8 mouse cellular contexts compared by ENCODE assay signal in the genomic region with DNA sequence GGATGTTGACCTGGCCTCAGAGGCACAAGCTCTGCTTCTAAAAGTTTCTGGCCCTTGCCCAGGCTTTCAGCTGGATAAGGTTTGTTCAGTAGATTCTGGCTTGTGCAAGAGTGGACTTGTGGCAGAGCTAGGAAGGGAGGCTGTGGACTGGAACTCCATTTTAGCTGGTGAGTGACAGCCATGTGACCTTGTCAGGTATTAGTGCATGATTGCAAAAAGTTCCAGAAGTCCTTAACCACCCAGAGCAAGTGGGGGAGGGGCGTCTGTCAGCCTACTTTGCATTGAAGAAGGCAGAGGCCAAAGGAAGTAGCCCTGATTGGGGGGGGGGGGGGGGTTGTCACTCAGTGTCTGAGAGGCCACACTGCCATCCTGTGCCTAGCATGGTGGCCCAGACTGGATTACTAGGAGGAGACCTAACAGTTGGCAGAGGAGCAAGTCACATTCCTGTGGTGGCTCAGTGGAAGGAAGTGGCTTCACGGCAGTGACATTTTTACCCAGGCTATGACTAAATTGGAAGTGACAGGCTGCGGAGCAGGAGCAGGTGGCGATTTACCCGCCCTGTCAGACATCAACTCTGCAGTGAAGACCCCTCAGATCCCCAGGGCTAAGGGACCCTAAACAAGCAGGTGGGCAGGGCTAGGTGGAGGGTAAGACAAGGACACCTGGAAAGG. TPM values are rescaled to one million over a fixed set of nuclear protein-coding genes. Genes with fewer than 3 reads are reported as not detected.
DNase-seq lines count a peak whose midpoint lies in the region; ATAC-seq and TF ChIP-seq lines count a peak whose summit lies in the region.

No protein-coding gene starts in this region.

- H3K9ac ChIP-seq in heart, postnatal 0 days (replicated peaks; ENCODE audit: low read depth, low read length) = no peak overlapping the region
- H3K9ac ChIP-seq in CH12.LX (ENCODE audit: insufficient read depth, low read depth) = no peak overlapping the region
- no peak overlapping the region for H3K9ac ChIP-seq in kidney, embryonic 15.5 days
- H3K9ac ChIP-seq in hindbrain, embryonic 11.5 days (ENCODE audit: low read depth, low read length) = no peak overlapping the region

- no peaks in the 10 kb centered on the region for H3K36me3 ChIP-seq in heart, postnatal 0 days (replicated peaks; ENCODE audit: control insufficient read depth, insufficient read depth, low read length)
- no peaks in the 10 kb centered on the region for H3K36me3 ChIP-seq in CH12.LX (replicated peaks in 1 of 2; ENCODE audit: control insufficient read depth in 1 of 2, insufficient read depth in 1 of 2, low read length in 1 of 2)
- H3K36me3 ChIP-seq in kidney, embryonic 15.5 days = no peaks in the 10 kb centered on the region
- H3K36me3 ChIP-seq in myocyte (ENCODE audit: control insufficient read depth, insufficient read depth) = no peaks in the 10 kb centered on the region
- H3K36me3 ChIP-seq in hindbrain, embryonic 11.5 days (ENCODE audit: control insufficient read depth, insufficient read depth, low read length) = no peaks in the 10 kb centered on the region

- no peak for TF ChIP-seq RAD21 in CH12.LX (IDR thresholded peaks at IDR 0.05; ENCODE audit: low read depth, low read length)

- TF ChIP-seq EP300 in heart, postnatal 0 days (IDR thresholded peaks at IDR 0.05; ENCODE audit: low read depth) = no peak
- no peak for TF ChIP-seq EP300 in CH12.LX (IDR thresholded peaks at IDR 0.05; ENCODE audit: low read length)

- no peak overlapping the region for H3K4me2 ChIP-seq in heart, postnatal 0 days (ENCODE audit: low read depth, low read length)
- no peak overlapping the region for H3K4me2 ChIP-seq in CH12.LX (ENCODE audit: insufficient read depth, low read depth, poor library complexity, severe bottlenecking)
- H3K4me2 ChIP-seq in kidney, embryonic 15.5 days = no peak overlapping the region
- H3K4me2 ChIP-seq in myocyte (ENCODE audit: low read depth) = no peak overlapping the region
- no peak overlapping the region for H3K4me2 ChIP-seq in hindbrain, embryonic 11.5 days (replicated peaks; ENCODE audit: low read depth, low read length)

- H3ac ChIP-seq in myocyte (ENCODE audit: control insufficient read depth, insufficient read length) = no peak overlapping the region

- H3K27ac ChIP-seq in heart, postnatal 0 days (ENCODE audit: low read depth) = no peak overlapping the region
- H3K27ac ChIP-seq in CH12.LX (ENCODE audit: insufficient read depth, low read depth) = no peak overlapping the region
- peak overlapping the region; percentile 67 for H3K27ac ChIP-seq in kidney, embryonic 15.5 days
- no peak overlapping the region for H3K27ac ChIP-seq in hindbrain, embryonic 11.5 days (ENCODE audit: low read depth, low read length)

- ATAC-seq in heart, postnatal 0 days (ENCODE audit: insufficient read depth, low read depth) = peak; percentile 52
- no peak for ATAC-seq in kidney, embryonic 15.5 days (replicated peaks; ENCODE audit: low FRiP score)
- ATAC-seq in hindbrain, embryonic 11.5 days (ENCODE audit: low FRiP score) = no peak

- H3K4me1 ChIP-seq in heart, postnatal 0 days (ENCODE audit: control insufficient read depth, insufficient read depth) = peaks cover 11% of the 10 kb centered on the region
- H3K4me1 ChIP-seq in CH12.LX (ENCODE audit: control insufficient read depth in 1 of 2, insufficient read depth in 2 of 2) = peaks cover 5 to 11% of the 10 kb centered on the region in 2 experiments; a peak in 3 of 4 replicates
- peaks cover 33% of the 10 kb centered on the region for H3K4me1 ChIP-seq in kidney, embryonic 15.5 days
- 0 out of 2 replicates have a peak, but pooled peaks cover 3% of the 10 kb centered on the region for H3K4me1 ChIP-seq in hindbrain, embryonic 11.5 days (replicated peaks; ENCODE audit: control insufficient read depth, insufficient read depth, low read length)

- H3K9me3 ChIP-seq in heart, postnatal 0 days (replicated peaks; ENCODE audit: control insufficient read depth, low read length) = no peaks in the 10 kb centered on the region; the same call in 1 of the 2 replicates
- peaks cover 5% of the 10 kb centered on the region for H3K9me3 ChIP-seq in CH12.LX (replicated peaks; ENCODE audit: low read length)
- no peaks in the 10 kb centered on the region for H3K9me3 ChIP-seq in kidney, embryonic 15.5 days (replicated peaks)
- no peaks in the 10 kb centered on the region for H3K9me3 ChIP-seq in hindbrain, embryonic 11.5 days (ENCODE audit: control insufficient read depth, low read length)

- H3K79me2 ChIP-seq in CH12.LX (replicated peaks; ENCODE audit: control insufficient read depth, extremely low read depth, insufficient read depth, poor library complexity, severe bottlenecking) (no peaks in the 10 kb centered on the region), myocyte (ENCODE audit: control insufficient read depth, insufficient read depth) (no peaks in the 10 kb centered on the region)

- in situ Hi-C loops in CH12.LX (cut with MboI; ENCODE audit: low pct_ligation_motif_present, low pct_unique_long_range_greater_than_20kb, low sequenced_read_pairs) = no loop called here

- TF ChIP-seq CTCF in heart, postnatal 0 days (IDR thresholded peaks at IDR 0.05; ENCODE audit: low read depth) = no peak
- no peak for TF ChIP-seq CTCF in CH12.LX (conservative IDR thresholded peaks at IDR 0.05 in 1 of 2, IDR thresholded peaks at IDR 0.05 in 1 of 2; ENCODE audit: low read depth in 2 of 2, low read length in 2 of 2)

- H3K4me3 ChIP-seq in heart, postnatal 0 days (ENCODE audit: low read depth, low read length) = no peak overlapping the region
- H3K4me3 ChIP-seq in CH12.LX (replicated peaks in 1 of 3; ENCODE audit: low read depth in 2 of 3, low read length in 2 of 3, poor library complexity in 1 of 3) (no peak overlapping the region), myocyte (no peak overlapping the region)
- no peak overlapping the region for H3K4me3 ChIP-seq in kidney, embryonic 15.5 days (replicated peaks)
- H3K4me3 ChIP-seq in hindbrain, embryonic 11.5 days (ENCODE audit: low read depth, low read length) = no peak overlapping the region

- DNase-seq in heart, postnatal 0 days (ENCODE audit: low spot score) = peak; percentile 15
- DNase-seq in heart, adult 9 months (ENCODE audit: low spot score in 2 of 2) = no peak
- DNase-seq in CH12.LX (ENCODE audit: extremely low read depth) = peak; percentile 21
- DNase-seq in adrenal gland, adult 2 months = no peak
- no peak for DNase-seq in embryo, embryonic 11 days
- no peak for DNase-seq in hindbrain, embryonic 11.5 days (ENCODE audit: low spot score)

- no peaks in the 10 kb centered on the region for H3K27me3 ChIP-seq in heart, postnatal 0 days (ENCODE audit: control insufficient read depth, insufficient read depth, low read length)
- H3K27me3 ChIP-seq in CH12.LX (replicated peaks) (peaks cover 58% of the 10 kb centered on the region), myocyte (ENCODE audit: control insufficient read depth, insufficient read depth, insufficient read length) (peaks cover 20% of the 10 kb centered on the region)
- H3K27me3 ChIP-seq in kidney, embryonic 15.5 days = peaks cover 10% of the 10 kb centered on the region; the same call in 1 of the 2 replicates
- no peaks in the 10 kb centered on the region for H3K27me3 ChIP-seq in hindbrain, embryonic 11.5 days (ENCODE audit: control insufficient read depth, insufficient read depth, low read length)

- no peak for TF ChIP-seq POLR2A in CH12.LX (IDR thresholded peaks at IDR 0.05; ENCODE audit: low read depth, low read length)
- no peak for TF ChIP-seq POLR2A in myocyte (IDR thresholded peaks at IDR 0.05; ENCODE audit: insufficient read length, low read depth)

- 30% methylated on average over 5 of the region's 5 CpGs for WGBS in heart, postnatal 0 days
- 51% methylated on average over 5 of the region's 5 CpGs for WGBS in kidney, embryonic 15.5 days
- 52% methylated on average over 5 of the region's 5 CpGs for WGBS in hindbrain, embryonic 11.5 days

- dilution Hi-C loops in CH12.LX (cut with MboI; ENCODE audit: extremely low pct_ligation_motif_present, extremely low pct_unique_long_range_greater_than_20kb, low sequenced_read_pairs) = no loop called here

TF ChIP-seq in CH12.LX, 34 proteins besides CTCF, POLR2A, EP300 and RAD21 (continues in another document):
- TF ChIP-seq UBTF (IDR thresholded peaks at IDR 0.05; ENCODE audit: low read depth, low read length) = no peak
- TF ChIP-seq NRF1 (IDR thresholded peaks at IDR 0.05; ENCODE audit: low read depth, low read length) = no peak
- no peak for TF ChIP-seq PAX5 (IDR thresholded peaks at IDR 0.05; ENCODE audit: low read length)
- no peak for TF ChIP-seq E2F4 (IDR thresholded peaks at IDR 0.05; ENCODE audit: insufficient replicate concordance, low read depth, low read length)
- no peak for TF ChIP-seq POLR2AphosphoS2 (IDR thresholded peaks at IDR 0.05; ENCODE audit: low read depth, low read length)
- TF ChIP-seq HCFC1 (IDR thresholded peaks at IDR 0.05; ENCODE audit: low read depth, low read length) = no peak
- no peak for TF ChIP-seq BHLHE40 (IDR thresholded peaks at IDR 0.05; ENCODE audit: low read depth, low read length)
- TF ChIP-seq ZKSCAN1 (IDR thresholded peaks at IDR 0.05; ENCODE audit: borderline replicate concordance, low read depth, low read length) = no peak

TF ChIP-seq in myocyte, 11 proteins besides CTCF, POLR2A, EP300 and RAD21 (continues in another document):
- TF ChIP-seq MAX (IDR thresholded peaks at IDR 0.05; ENCODE audit: low read depth) (no peak), MYOG (IDR thresholded peaks at IDR 0.05; ENCODE audit: control insufficient read depth in 1 of 3, insufficient read depth in 1 of 3, insufficient read length in 2 of 3, low read depth in 2 of 3) (peak in 1 of 3 experiments; percentile 77), USF1 (IDR thresholded peaks at IDR 0.05; ENCODE audit: low read depth) (no peak), CEBPB (IDR thresholded peaks at IDR 0.05; ENCODE audit: insufficient read depth, poor library complexity, severe bottlenecking) (no peak), POLR2AphosphoS2 (IDR thresholded peaks at IDR 0.05; ENCODE audit: insufficient read length, low read depth) (no peak), TCF3 (IDR thresholded peaks at IDR 0.05; ENCODE audit: insufficient read length, low read depth) (peak; percentile 6), TCF12 (IDR thresholded peaks at IDR 0.05; ENCODE audit: insufficient read depth, poor library complexity, severe bottlenecking) (no peak), SRF (IDR thresholded peaks at IDR 0.05; ENCODE audit: control insufficient read depth, insufficient read length, low read depth) (no peak)

RNA-seq across cellular contexts. Expression of gene Rtl6, which starts 44.9 kb away (rescaled TPM):
- total RNA-seq in heart, postnatal 0 days (2014; rRNA removed; ENCODE audit: low replicate concordance) = 6.0 and 9.6 TPM in 2 replicates
- polyA plus RNA-seq in heart, postnatal 0 days (2015; fragmentation: Nextera tagmentation; extraction: Ambion mirVana) = 5.2 and 5.5 TPM in 2 replicates
- not detected in 2 replicates for total RNA-seq in CH12.LX (2012; rRNA removed)
- total RNA-seq in CH12.LX (2014; rRNA removed) = 0.04 TPM in 1 of 2 replicates, not detected in the other
- polyA plus RNA-seq in CH12.LX (2012; ENCODE audit: insufficient read length, low read depth) = not detected in 2 replicates
- polyA plus RNA-seq in kidney, embryonic 15.5 days (2015; fragmentation: Nextera tagmentation; extraction: Ambion mirVana) = 14.4 and 16.2 TPM in 2 replicates
- polyA plus RNA-seq in myocyte (2012; fragmentation: generic; extraction: Trizol) = 0.02 TPM
- total RNA-seq in adrenal gland, adult 2 months (2021) = 1 to 10 TPM; 3.9 to 8.9 TPM
- 9.1 and 10.1 TPM in 2 replicates for polyA plus RNA-seq in adrenal gland, adult 2 months (2012; rRNA removed)
- 13.0 and 18.5 TPM in 2 replicates for polyA plus RNA-seq in hindbrain, embryonic 11.5 days (2014; fragmentation: Nextera tagmentation; extraction: Ambion mirVana)

Comparison
In these comparisons a context has a peak if more than half of its experiments do, and no peak if none do; other contexts are left out.
1. DNase-seq: peak in heart, postnatal 0 days (single experiment) and CH12.LX (single experiment); none in heart, adult 9 months (0 of 2), adrenal gland, adult 2 months (single experiment), embryo, embryonic 11 days (single experiment) and hindbrain, embryonic 11.5 days (single experiment).